Mouse (Mus musculus) liver, embryonic 15.5 days (tissue): ENCODE data around the gene Agbl1. TPM values are rescaled to one million over a fixed set of nuclear protein-coding genes. Genes with fewer than 3 reads are reported as not detected.

Experiments used
- ATAC-seq: fragments of 200-750 bp; cut with Nextera tagmentation; 2 replicates; pipeline ENCODE4 v1.8.0; 2017; ENCODE audit warnings: moderate number of reproducible peaks, mild to moderate bottlenecking, moderate library complexity; ENCODE audit not compliant: insufficient read depth
- H3K27ac ChIP-seq: fragments of 300-500 bp; sonication (generic); replicated peaks from 2 replicates; pipeline ENCODE4 v1.5.1; 2015; ENCODE audit warnings: mild to moderate bottlenecking, inconsistent platforms
- H3K27me3 ChIP-seq: fragments of 300-500 bp; sonication (generic); 2 replicates; pipeline ENCODE4 v1.6.1; 2015; ENCODE audit warnings: mild to moderate bottlenecking, inconsistent platforms
- H3K36me3 ChIP-seq: fragments of 300-500 bp; sonication (generic); replicated peaks from 2 replicates; pipeline ENCODE4 v1.6.1; 2015; ENCODE audit warnings: moderate library complexity, mild to moderate bottlenecking, inconsistent platforms
- H3K4me1 ChIP-seq: fragments of 300-500 bp; sonication (generic); replicated peaks from 2 replicates; pipeline ENCODE4 v1.6.1; 2015; ENCODE audit warnings: inconsistent platforms
- H3K4me2 ChIP-seq: fragments of 300-500 bp; sonication (generic); 2 replicates; pipeline ENCODE4 v1.6.1; 2015; ENCODE audit warnings: moderate library complexity, mild to moderate bottlenecking, inconsistent platforms
- H3K4me3 ChIP-seq: fragments of 300-500 bp; sonication (generic); replicated peaks from 2 replicates; pipeline ENCODE4 v1.5.1; 2015; ENCODE audit warnings: mild to moderate bottlenecking, inconsistent platforms
- H3K9ac ChIP-seq: fragments of 300-500 bp; sonication (generic); 2 replicates; pipeline ENCODE4 v1.6.1; 2015; ENCODE audit warnings: moderate library complexity, mild to moderate bottlenecking, inconsistent platforms
- H3K9me3 ChIP-seq: fragments of 300-500 bp; sonication (generic); replicated peaks from 2 replicates; pipeline ENCODE4 v1.6.1; 2016; ENCODE audit warnings: inconsistent platforms
- WGBS: fragments of 180-500 bp; shearing (Covaris S2); methylation state at CpG from one replicate; pipeline ENCODE4 v1.1.7; 2015; ENCODE audit warnings: mixed read lengths; ENCODE audit not compliant: insufficient replicate concordance; 5-methylcytosine and 5-hydroxymethylcytosine counted together
- polyA plus RNA-seq: library from polyadenylated mRNA; unstranded; fragments of >200 nt; fragmentation: Nextera tagmentation; extraction: Ambion mirVana; gene quantifications from 2 replicates; pipeline ENCODE4 v1.2.1, GENCODE M21; 2015

The Agbl1 gene
- polyA plus RNA-seq, 1 experiment from 2014 or later = 0.03 TPM

DNA sequence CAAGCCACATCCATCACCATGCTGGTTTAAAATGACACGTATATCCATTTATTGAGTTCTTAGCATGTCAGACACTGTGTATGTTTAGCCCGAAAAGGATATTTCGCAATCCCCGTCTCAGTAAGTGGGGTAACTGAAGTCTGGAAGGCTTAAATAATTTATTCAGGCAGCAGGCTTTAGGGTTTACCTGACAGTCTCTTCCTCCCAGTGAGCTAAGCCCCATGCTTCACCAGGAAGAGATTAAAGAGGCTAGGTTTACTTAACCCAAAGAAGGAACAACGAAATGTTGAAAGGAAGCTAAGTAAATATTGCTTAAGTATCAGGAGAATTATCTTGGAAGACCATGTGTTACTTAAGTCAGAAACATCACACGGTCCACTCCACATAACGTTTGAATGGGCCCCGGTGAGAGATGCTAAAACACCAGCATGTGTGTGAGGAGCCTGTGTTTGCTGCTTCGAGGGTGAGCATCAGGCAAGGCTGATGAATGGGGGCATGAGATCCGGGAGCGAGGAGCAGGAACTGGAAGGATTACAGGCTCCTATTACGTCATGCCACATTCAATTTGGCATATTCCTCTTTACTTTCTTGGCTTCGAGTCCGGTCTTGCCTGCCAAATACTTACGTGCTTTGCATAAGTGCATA is 162.7 kb downstream of the Agbl1 start:
- 10% methylated on average over 15 of the region's 15 CpGs for WGBS
- Histone ChIP-seq H3K4me2 (no peak overlapping the region), H3K27ac (no peak overlapping the region), H3K27me3 (no peaks in the 10 kb centered on the region), H3K4me3 (no peak overlapping the region), H3K4me1 (no peaks in the 10 kb centered on the region), H3K9ac (no peak overlapping the region), H3K9me3 (no peaks in the 10 kb centered on the region), H3K36me3 (no peaks in the 10 kb centered on the region)
- no peak for ATAC-seq

DNA sequence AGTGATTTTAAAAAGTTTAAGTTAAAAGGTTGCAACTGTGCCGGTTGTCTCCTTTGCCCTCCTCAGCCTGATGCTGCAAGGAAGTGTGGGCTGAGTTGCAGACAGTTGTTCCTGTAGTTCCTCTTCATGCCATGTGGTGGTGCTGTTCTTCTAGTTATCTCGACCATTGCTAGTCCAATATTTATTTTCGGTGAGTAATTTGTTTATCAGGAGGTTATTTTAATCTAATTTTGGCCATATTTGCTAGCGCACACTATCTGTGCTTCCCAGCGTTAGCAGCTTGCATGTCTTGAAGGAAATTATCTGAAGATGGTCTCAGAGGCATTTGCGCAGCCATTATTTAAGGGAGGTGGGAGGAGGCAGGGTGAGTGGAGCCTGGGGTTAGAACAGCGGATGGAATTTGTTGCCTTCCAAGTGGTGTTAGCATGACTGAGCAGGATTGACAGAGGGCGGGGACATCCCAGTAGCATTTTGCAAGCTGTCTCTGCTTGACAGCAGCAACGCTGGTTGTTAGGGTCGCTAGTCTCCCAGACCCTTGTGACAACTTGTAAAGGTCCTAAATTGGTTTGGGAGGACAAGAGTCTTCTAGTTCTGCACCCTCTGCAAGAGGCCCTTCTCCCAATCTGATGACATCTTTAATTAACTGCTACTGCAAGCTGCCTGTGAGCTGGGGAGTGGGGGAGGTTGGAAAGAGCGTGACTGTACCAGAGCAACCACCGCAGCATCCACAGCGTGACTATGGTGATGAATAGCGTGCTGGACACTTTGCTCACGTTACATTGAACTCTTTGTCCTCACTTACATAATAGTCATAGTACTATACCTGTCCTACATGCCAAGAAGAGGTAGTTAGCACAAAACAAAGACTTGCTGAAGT is 163.5 kb downstream of the Agbl1 start:
- no peak overlapping the region for H3K4me3 ChIP-seq
- ATAC-seq = no peak
- H3K36me3 ChIP-seq = no peaks in the 10 kb centered on the region
- H3K4me1 ChIP-seq = no peaks in the 10 kb centered on the region
- WGBS = 20% methylated on average over 15 of the region's 15 CpGs
- H3K9me3 ChIP-seq = no peaks in the 10 kb centered on the region
- H3K27me3 ChIP-seq = no peaks in the 10 kb centered on the region
- no peak overlapping the region for H3K27ac ChIP-seq
- no peak overlapping the region for H3K9ac ChIP-seq
- peak overlapping the region; percentile 13; the same call in 1 of the 2 replicates for H3K4me2 ChIP-seq

DNA sequence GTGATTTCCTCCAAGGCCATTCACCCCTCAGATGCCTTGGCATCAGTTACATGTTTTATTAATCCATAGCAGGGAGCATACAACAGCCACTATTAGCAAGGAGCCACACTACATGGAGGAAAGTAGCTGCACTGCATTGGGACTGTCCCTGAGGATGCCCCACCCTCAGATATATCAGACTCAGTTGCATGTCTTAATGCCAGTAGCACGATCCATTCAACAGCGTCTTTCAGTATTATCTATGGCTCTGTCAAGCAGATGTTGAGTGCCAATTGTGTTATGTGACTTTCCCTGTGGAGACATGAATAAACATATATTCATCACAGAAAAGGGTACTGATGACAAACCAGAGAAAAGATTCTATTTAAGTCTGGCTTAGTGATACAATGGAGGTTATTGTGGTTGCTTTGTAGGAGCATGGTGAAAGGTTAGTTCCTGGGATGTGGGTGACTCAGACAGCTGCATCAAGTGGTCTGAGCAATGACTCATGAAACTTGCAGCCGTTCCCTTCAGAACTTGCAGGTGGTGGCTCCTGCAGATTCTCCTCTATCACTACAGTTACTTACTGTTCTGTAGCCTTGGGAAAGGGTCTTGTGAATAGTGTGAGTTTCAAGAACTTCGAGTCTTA is 178.4 kb downstream of the Agbl1 start:
- Histone ChIP-seq H3K36me3 (no peaks in the 10 kb centered on the region), H3K4me3 (no peak overlapping the region), H3K27ac (no peak overlapping the region), H3K27me3 (no peaks in the 10 kb centered on the region), H3K4me2 (no peak overlapping the region), H3K9ac (no peak overlapping the region), H3K4me1 (no peaks in the 10 kb centered on the region), H3K9me3 (no peaks in the 10 kb centered on the region)
- 52% methylated on average over 4 of the region's 4 CpGs for WGBS
- no peak for ATAC-seq

DNA sequence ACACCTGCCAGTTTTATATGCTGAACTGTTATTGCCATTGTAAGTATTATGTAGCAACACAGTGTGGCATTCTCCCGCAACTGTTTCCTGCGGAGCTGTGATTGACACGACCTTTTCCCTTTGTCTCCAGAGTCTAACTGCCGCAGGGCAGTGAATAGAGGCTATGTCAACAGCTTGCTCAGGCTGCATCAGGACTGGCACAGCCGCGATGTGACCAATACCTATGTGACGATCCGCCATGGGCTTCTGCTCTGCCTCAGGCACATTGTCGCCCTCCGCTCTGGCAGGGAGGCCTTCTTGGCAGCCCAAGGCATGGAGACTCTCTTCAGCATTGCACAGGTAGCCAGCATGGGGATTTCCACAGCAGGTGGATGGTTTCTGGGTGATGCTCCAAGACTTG is 179.3 kb downstream of the Agbl1 start:
- WGBS = 69% methylated on average over 10 of the region's 10 CpGs
- Histone ChIP-seq H3K9ac (no peak overlapping the region), H3K4me3 (no peak overlapping the region), H3K4me1 (no peaks in the 10 kb centered on the region), H3K27ac (no peak overlapping the region), H3K27me3 (no peaks in the 10 kb centered on the region), H3K36me3 (no peaks in the 10 kb centered on the region), H3K4me2 (no peak overlapping the region), H3K9me3 (no peaks in the 10 kb centered on the region)
- ATAC-seq = no peak

DNA sequence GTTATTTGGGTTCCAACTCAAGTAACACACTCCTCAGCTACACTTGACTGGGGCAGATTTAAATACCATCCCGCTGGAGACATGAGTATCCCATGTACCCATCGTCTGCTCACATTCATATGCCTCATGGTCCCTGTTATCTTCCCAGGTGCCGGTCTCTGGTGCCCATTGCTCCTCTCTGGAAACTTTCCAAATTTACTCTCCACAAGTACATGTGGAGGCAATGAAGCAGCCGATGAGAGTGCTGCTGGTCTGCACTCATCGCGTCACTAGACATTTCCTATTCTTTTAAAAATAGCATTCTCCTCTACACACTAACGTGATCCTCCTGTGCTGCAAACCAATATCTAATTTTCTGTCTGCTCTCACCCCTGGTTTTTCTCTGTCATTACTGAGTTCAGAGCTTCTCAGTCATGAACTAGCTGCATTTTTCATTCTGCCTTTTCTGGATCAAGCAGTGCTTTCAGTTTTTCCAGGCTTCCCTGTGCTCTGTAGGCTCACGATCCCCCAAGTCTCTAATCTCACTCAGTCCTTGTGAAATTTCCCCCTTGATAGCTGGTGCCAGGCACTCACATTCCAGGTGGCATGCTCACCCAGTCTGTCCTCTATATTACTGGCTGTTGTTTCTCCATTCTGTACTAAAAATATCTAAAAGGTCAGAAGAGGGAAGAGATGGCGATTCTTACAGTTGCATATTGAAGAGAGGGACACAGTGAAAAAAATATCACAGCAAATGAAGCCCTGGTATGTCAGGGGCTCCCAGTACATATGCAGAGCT is 180.9 kb downstream of the Agbl1 start:
- WGBS = 64% methylated on average over 9 of the region's 9 CpGs
- H3K9ac ChIP-seq = no peak overlapping the region

DNA sequence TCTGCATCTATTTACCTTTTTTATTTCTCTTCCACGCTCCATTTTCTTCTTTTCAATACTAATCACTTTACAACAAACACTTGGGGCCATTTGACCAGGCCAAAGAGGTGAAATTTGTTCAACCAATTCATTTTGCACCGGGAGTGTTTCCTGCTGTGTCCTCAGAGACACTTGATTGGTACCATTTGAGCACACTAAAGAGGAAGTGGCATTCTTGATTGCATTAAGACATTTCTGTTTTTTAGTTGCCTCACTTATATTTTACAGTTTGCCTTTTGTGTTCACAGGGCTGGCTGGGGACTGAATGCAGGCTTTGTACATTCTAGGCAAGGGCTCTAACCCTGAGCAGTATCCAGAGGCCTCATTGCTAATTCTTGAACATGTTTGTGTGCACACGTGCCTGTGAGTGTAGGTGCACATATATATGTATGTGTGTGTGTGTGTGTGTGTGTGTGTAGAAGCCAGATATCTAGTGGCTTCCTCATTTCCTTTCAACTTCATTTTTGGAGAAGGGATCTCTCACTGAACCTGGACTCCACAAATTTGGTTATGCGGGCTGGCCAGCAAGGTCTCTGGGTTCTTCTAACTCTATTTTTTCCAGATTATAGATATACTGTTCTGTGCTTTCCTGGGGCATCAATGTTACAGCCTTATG is 182.4 kb downstream of the Agbl1 start:
- Histone ChIP-seq H3K27ac (no peak overlapping the region), H3K4me2 (no peak overlapping the region), H3K27me3 (no peaks in the 10 kb centered on the region), H3K9me3 (no peaks in the 10 kb centered on the region), H3K4me1 (no peaks in the 10 kb centered on the region), H3K4me3 (no peak overlapping the region), H3K36me3 (no peaks in the 10 kb centered on the region), H3K9ac (no peak overlapping the region)
- no peak for ATAC-seq
- 38% methylated on average over 4 of the region's 4 CpGs for WGBS

More for the DNA sequence above, 180.9 kb downstream of the Agbl1 start:
- Histone ChIP-seq H3K27me3 (no peaks in the 10 kb centered on the region), H3K4me2 (no peak overlapping the region), H3K9me3 (no peaks in the 10 kb centered on the region), H3K4me3 (no peak overlapping the region), H3K27ac (no peak overlapping the region), H3K36me3 (no peaks in the 10 kb centered on the region), H3K4me1 (no peaks in the 10 kb centered on the region)
- ATAC-seq = no peak

DNA sequence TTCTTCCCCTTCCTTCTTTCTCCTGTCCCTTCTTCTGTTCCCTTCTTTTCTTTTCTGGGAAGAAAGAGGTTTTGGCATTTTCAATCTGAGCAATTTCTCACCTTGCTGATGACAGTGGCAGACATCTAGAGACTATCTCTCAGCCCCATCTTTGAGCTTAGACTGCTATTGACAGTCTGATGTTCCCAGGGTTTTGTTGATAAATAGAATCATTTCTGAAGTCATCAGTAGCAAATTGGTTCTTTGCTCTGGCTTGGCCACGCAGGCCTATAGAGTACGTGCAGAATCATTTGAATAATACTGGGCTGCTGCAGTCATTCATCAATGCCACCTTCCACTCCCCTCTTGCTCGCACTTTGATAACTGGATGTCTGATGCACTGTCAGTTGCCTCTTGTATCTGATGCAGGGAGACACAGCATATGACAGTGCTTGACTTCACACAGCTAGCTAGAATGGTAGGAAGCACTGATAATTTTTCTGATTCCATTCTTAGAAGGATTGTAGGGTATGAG is 186.5 kb downstream of the Agbl1 start:
- ATAC-seq = no peak
- Histone ChIP-seq H3K27me3 (no peaks in the 10 kb centered on the region), H3K4me2 (no peak overlapping the region), H3K27ac (no peak overlapping the region), H3K9ac (no peak overlapping the region), H3K4me1 (no peaks in the 10 kb centered on the region), H3K9me3 (no peaks in the 10 kb centered on the region), H3K36me3 (no peaks in the 10 kb centered on the region), H3K4me3 (no peak overlapping the region)
- 54% methylated on average over 3 of the region's 3 CpGs for WGBS

DNA sequence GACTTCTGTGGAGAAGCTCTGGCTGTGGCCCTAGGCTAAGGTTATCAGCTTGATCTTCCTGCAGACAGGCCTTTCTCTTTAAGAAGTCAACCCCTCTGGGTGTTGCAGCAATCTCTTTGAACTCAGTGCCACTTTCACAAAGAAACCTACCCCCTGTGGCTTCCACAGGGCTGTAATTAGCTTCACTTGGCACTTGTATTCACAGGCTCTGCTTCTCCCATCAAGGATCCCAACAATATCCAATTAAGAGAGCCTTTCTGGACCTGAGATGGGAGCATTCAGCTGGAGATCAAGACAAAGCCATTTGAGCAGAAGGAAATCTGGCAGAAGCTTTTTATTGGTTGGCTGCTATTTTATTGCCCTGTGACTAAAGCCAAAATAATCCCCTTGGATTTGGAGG is 208.9 kb downstream of the Agbl1 start:
- Histone ChIP-seq H3K9me3 (no peaks in the 10 kb centered on the region), H3K27me3 (no peaks in the 10 kb centered on the region), H3K4me2 (no peak overlapping the region), H3K9ac (no peak overlapping the region), H3K36me3 (no peaks in the 10 kb centered on the region), H3K4me3 (no peak overlapping the region), H3K27ac (no peak overlapping the region), H3K4me1 (no peaks in the 10 kb centered on the region)
- ATAC-seq = no peak

DNA sequence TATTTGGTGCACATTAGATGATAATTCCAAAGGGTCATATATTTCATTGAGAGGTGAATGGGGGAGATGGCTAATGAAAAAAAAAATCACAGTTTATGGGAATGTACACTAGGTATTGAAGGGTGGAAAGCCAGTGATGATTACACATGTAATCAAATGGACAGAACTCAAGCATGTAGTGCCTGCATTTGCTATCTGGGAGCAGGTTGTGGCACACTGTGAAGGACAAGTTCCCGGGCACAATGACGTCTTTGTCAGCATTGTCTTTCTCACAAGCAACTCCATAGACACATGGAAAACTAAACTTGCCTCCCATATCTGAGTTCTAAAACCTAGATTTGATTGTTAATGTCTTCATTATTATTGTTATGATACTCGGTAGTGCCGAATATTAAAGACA is 209.3 kb downstream of the Agbl1 start:
- H3K4me3 ChIP-seq = no peak overlapping the region
- H3K4me2 ChIP-seq = no peak overlapping the region
- H3K4me1 ChIP-seq = no peaks in the 10 kb centered on the region
- no peaks in the 10 kb centered on the region for H3K9me3 ChIP-seq
- 68% methylated on average over 4 of the region's 4 CpGs for WGBS
- no peak overlapping the region for H3K9ac ChIP-seq
- no peaks in the 10 kb centered on the region for H3K36me3 ChIP-seq
- ATAC-seq = no peak
- no peak overlapping the region for H3K27ac ChIP-seq
- H3K27me3 ChIP-seq = no peaks in the 10 kb centered on the region

DNA sequence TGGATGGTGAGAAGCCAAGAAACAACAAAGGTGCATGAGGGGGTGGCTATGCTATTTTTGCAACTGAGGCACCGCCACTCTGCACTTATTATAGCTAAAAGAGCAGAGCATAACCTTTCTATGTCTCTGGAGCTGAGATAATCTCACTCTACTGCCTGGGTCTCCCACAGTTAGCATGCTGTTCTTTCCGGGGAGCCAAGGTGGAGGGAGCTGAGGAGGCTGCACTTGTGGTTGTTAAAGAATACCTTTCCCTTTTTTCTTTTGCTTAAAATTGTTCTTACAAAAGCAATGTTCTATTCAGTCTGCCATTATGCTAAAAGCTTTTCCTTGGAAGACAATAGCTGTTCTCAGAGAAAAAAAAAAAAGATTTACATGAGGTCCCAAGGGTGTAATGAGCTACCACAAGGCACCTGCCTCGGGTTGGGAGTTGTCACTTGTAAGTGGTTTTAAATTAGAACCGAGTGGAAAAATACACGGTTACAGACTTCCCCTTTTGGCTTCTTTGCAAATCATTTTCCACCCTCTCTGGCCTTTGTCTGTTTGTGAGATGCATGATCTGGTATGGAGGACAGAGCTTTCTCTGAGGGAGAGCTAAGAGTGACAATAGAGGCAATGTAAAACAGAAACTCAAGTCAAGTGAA is 232.8 kb downstream of the Agbl1 start:
- Histone ChIP-seq H3K4me3 (no peak overlapping the region), H3K36me3 (no peaks in the 10 kb centered on the region), H3K4me2 (no peak overlapping the region), H3K4me1 (no peaks in the 10 kb centered on the region), H3K9ac (no peak overlapping the region), H3K27ac (no peak overlapping the region), H3K27me3 (no peaks in the 10 kb centered on the region), H3K9me3 (no peaks in the 10 kb centered on the region)
- no peak for ATAC-seq
- 32% methylated on average over 5 of the region's 5 CpGs for WGBS
